Mouse (Mus musculus) lung, adult 10 weeks (tissue): Measurements from ENCODE around the gene Vil1. TPM values are rescaled to one million over a fixed set of nuclear protein-coding genes. Genes with fewer than 3 reads are reported as not detected.

Experiments
- polyA plus RNA-seq: library from polyadenylated mRNA; stranded (reverse); fragments of 350-450 nt; fragmentation: Illumina TruSeq; extraction: RNeasy Lipid Tissue Mini Kit (QIAGEN cat#74804); gene quantifications from one replicate; pipeline ENCODE4 v1.2.3, GENCODE M21; 2014; ENCODE audit warnings: low read depth, low replicate concordance; ENCODE audit not compliant: insufficient read depth

Gene Vil1
- polyA plus RNA-seq, result 0.31 TPM

GRCm38 (mm10) chr1:74408589-74409504, at the start of gene Vil1:
Vil1 (plus strand) TSS chr1:74409376.

GRCm38 (mm10) chr1:74361812-74362211, 47.4 kb upstream of the Vil1 start, which contains the start of gene Catip:
Catip (plus strand) TSS chr1:74362108.

GRCm38 (mm10) chr1:74374980-74375379, 34.2 kb upstream of the Vil1 start, which contains the start of gene Slc11a1:
Slc11a1 (plus strand) TSS chr1:74375195.

GRCm38 (mm10) chr1:74390924-74391748, 18.0 kb upstream of the Vil1 start, which contains the start of gene Ctdsp1:
Ctdsp1 (plus strand) TSS chr1:74391509.

Other genes with a start within 250 kb of the Vil1 start
- gene Cxcr1, start 214.7 kb upstream of the Vil1 start, polyA plus RNA-seq, result 0.51 TPM
- gene Arpc2, start 173.3 kb upstream of the Vil1 start, polyA plus RNA-seq, result 238 TPM
- not detected for gene Gpbar1, start 130.8 kb upstream of the Vil1 start, polyA plus RNA-seq
- 124 TPM for gene Aamp, start 124.6 kb upstream of the Vil1 start, polyA plus RNA-seq
- gene Pnkd, start 124.4 kb upstream of the Vil1 start, polyA plus RNA-seq, result 67.9 TPM
- gene Tmbim1, start 103.8 kb upstream of the Vil1 start, polyA plus RNA-seq, result 122 TPM
- 6.8 TPM for gene Catip, start 47.3 kb upstream of the Vil1 start, polyA plus RNA-seq
- 9.3 TPM for gene Slc11a1, start 34.2 kb upstream of the Vil1 start, polyA plus RNA-seq
- 77.0 TPM for gene Ctdsp1, start 17.9 kb upstream of the Vil1 start, polyA plus RNA-seq
- 9.2 TPM for gene Cnot9, start 96.7 kb downstream of the Vil1 start, polyA plus RNA-seq
- gene Plcd4, start 133.5 kb downstream of the Vil1 start, polyA plus RNA-seq, result 0.43 TPM
- gene Usp37, start 134.9 kb downstream of the Vil1 start, polyA plus RNA-seq, result 3.3 TPM
- 3.2 TPM for gene Zfp142, start 178.9 kb downstream of the Vil1 start, polyA plus RNA-seq
- 8.5 TPM for gene Bcs1l, start 178.9 kb downstream of the Vil1 start, polyA plus RNA-seq
- gene Rnf25, start 192.0 kb downstream of the Vil1 start, polyA plus RNA-seq, result 27.4 TPM
- 2.8 TPM for gene Stk36, start 192.1 kb downstream of the Vil1 start, polyA plus RNA-seq